Mouse (Mus musculus) cortical plate, adult 2 months (tissue): ENCODE data around the gene Dnajc5. TPM values are rescaled to one million over a fixed set of nuclear protein-coding genes. Genes with fewer than 3 reads are reported as not detected.
A peak's percentile ranks its signal among the peaks of the same experiment; 100 is the strongest.

Experiments used
- H3K27ac ChIP-seq: fragments of 200-500 bp; 2 replicates; pipeline ENCODE4 v1.5.1; 2012; ENCODE audit warnings: low read length, control low read depth, inconsistent platforms; ENCODE audit not compliant: insufficient read depth
- H3K4me1 ChIP-seq: fragments of 200-500 bp; 2 replicates; pipeline ENCODE4 v1.6.1; 2011; ENCODE audit warnings: low read length; ENCODE audit not compliant: control insufficient read depth, insufficient read depth
- H3K4me3 ChIP-seq: fragments of 200-500 bp; 2 replicates; pipeline ENCODE4 v1.5.1; 2011; ENCODE audit warnings: mild to moderate bottlenecking, low read length, control low read depth; ENCODE audit not compliant: insufficient read depth
- CTCF ChIP-seq: fragments of 200-500 bp; IDR thresholded peaks from 2 replicates; pipeline ENCODE4 v1.5.1; 2011; ENCODE audit warnings: mild to moderate bottlenecking, control low read depth, low read length; ENCODE audit not compliant: insufficient read depth; ENCODE audit errors: extremely low read depth
- POLR2A ChIP-seq: fragments of 200-500 bp; IDR thresholded peaks from 2 replicates; pipeline ENCODE4 v1.6.1; 2011; ENCODE audit warnings: mild to moderate bottlenecking, low read length, control low read depth; ENCODE audit not compliant: insufficient read depth; ENCODE audit errors: extremely low read depth
- polyA plus RNA-seq: library from polyadenylated mRNA; depleted of rRNA; stranded (reverse); fragments of >200 nt; gene quantifications from 2 replicates; pipeline ENCODE4 v1.2.3, GENCODE M21; 2012

Dnajc5 gene
- polyA plus RNA-seq, 1 experiment: 167 TPM

DNA sequence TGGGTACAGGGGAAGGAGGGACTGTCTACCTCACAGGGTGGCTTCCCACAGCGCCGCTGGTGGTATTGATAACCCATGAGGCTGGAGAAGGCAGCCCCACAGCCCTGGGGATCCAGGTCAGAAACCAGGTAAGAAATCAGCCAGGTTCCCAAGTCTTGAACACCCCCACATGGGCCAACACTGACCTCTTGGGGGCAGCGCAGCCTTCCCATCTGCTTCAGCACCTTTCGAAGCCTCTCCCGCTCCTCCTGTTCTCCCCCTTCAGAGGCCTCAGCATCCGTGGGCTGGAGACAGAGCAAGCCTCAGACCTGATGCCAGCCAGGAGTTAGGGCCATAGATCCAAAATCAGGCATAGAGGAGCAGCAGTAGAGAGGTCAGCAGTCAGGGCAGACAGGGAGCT is 67.5 kb downstream of the Dnajc5 start:
- H3K4me1 ChIP-seq: no peaks in the 10 kb centered on the region
- no peak overlapping the region for H3K4me3 ChIP-seq
- H3K27ac ChIP-seq: no peak overlapping the region
- TF ChIP-seq CTCF (no peak), POLR2A (no peak)

- Histone ChIP-seq H3K4me3 (no peak overlapping the region), H3K4me1 (no peaks in the 10 kb centered on the region), H3K27ac (no peak overlapping the region)
- no peak for TF ChIP-seq CTCF
- no peak for TF ChIP-seq POLR2A
Measured at GRCm38 (mm10) chr2:181588229-181588780, 68.0 kb downstream of the Dnajc5 start.

GRCm38 (mm10) chr2:181589011-181589731 is 68.9 kb downstream of the Dnajc5 start:
- Histone ChIP-seq H3K27ac (no peak overlapping the region), H3K4me3 (no peak overlapping the region), H3K4me1 (no peaks in the 10 kb centered on the region)
- TF ChIP-seq POLR2A: no peak
- TF ChIP-seq CTCF: no peak

- Histone ChIP-seq H3K27ac (no peak overlapping the region), H3K4me1 (no peaks in the 10 kb centered on the region), H3K4me3 (no peak overlapping the region)
- TF ChIP-seq CTCF: no peak
- no peak for TF ChIP-seq POLR2A
Measured at GRCm38 (mm10) chr2:181589732-181590105, 69.4 kb downstream of the Dnajc5 start.

- no peak for TF ChIP-seq CTCF
- TF ChIP-seq POLR2A: no peak
- H3K4me3 ChIP-seq: no peak overlapping the region
- H3K4me1 ChIP-seq: no peaks in the 10 kb centered on the region
- H3K27ac ChIP-seq: no peak overlapping the region
Measured at GRCm38 (mm10) chr2:181590471-181590870, 70.2 kb downstream of the Dnajc5 start.

DNA sequence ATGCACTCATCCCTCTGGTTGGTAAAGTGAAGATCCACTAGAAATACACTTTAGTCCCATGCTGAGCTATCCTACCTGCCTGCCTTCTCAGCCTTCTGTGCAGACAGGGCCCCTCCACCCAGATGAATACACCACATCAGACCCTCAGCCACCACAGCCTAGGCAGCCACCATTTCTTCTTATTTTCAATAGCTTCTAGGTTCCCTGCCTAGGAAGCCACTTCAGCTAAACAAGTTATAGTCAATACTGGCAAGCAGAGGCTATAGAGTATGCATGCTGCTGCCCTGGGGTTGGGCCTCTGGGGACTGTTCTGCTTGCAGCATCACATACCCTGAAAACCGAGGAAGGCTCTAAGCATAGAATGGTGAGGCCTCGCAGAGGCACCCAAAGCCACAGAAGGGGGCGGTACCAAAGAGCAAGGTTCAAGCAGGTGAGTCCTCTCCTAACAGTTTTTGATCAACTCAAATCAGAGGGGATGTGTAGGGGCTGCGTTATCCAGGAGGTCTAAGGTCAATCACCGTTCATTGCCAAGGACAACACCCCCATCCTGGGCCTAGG is 71.3 kb downstream of the Dnajc5 start, which contains the start of gene Prpf6:
Gene Prpf6 (plus strand): TSS at position 341 of the 558 bp plus-strand sequence.
- Histone ChIP-seq H3K27ac (peak within 1 kb of the TSS; percentile 99), H3K4me1 (no peaks in the 10 kb centered on the region), H3K4me3 (peak within 1 kb of the TSS; percentile 97)
- no peak for TF ChIP-seq POLR2A
- no peak for TF ChIP-seq CTCF

DNA sequence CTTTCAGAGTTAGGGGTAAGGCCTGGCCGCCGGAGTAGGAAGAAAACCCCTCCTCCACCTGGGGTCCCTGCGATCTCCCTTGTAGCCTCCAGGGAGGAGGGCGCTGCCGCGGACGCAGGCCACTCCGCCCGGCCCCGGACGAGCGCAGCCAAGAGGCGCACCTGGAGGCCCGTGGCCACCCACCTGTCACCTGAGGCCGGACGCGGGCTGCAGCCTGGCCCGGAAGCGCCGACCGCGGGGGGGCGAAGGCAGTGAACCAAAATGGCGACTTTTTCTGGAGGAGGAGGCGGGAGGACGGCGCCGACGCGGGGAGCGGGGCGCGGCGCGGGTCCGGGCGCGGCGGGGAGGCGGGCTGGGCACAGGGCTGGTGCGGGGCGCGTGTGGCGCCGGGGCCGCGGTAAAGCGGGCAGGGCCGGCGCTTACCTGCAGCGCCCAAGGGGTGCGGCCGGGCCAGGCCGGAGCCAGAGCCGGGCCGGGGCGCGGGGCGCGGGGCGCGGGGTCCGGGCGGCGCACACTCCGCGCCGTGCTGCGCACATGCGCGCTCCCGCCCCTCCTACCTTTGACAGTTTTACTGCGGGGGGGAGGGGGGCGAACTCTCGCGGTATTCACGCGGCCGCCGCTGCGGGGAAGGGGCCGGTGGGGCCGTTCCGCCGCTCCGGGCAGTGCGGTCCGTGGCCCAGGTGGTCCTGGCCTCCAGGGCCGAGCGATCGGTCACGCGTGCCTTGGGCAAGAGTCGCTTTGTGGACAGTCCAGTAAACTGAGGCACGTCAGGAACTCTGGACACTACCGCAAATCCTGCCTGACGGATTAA is 72.2 kb downstream of the Dnajc5 start, which contains the start of gene Zfp512b:
Gene Zfp512b (minus strand): TSS at position 573 of the 811 bp plus-strand sequence.
- TF ChIP-seq CTCF (no peak), POLR2A (peak; percentile 72; the same call in 1 of the 2 replicates)
- Histone ChIP-seq H3K27ac (peak within 1 kb of the TSS; percentile 99), H3K4me3 (peak within 1 kb of the TSS; percentile 97), H3K4me1 (no peaks in the 10 kb centered on the region)

DNA sequence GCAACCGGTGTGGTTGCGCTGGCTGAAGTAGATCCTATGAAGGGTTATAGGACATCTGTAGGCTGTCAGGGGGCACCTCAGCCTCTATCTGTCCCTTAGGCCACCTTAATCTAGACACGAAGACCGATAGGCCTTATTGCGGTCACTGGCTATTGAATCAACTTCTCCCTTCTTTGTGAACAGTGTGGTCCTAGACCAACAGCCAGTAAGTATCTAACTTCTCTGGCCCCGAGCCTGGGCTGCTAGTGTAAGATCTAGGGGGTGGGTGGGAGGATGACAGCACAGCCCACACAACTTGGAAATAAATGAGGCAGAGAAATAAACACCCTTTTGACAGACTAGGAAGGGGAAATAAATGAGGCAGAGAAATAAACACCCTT is 72.7 kb downstream of the Dnajc5 start:
- no peaks in the 10 kb centered on the region for H3K4me1 ChIP-seq
- peak overlapping the region; percentile 97 for H3K4me3 ChIP-seq
- peak overlapping the region; percentile 87 for H3K27ac ChIP-seq
- TF ChIP-seq CTCF (no peak), POLR2A (no peak)

- Histone ChIP-seq H3K4me3 (no peak overlapping the region), H3K4me1 (no peaks in the 10 kb centered on the region), H3K27ac (no peak overlapping the region; the same call in 1 of the 2 replicates)
- TF ChIP-seq CTCF (no peak), POLR2A (no peak)
Measured at GRCm38 (mm10) chr2:181593937-181594336, 73.7 kb downstream of the Dnajc5 start.
